Mouse (Mus musculus): ENCODE measurements around the gene Tmem25.

DNA sequence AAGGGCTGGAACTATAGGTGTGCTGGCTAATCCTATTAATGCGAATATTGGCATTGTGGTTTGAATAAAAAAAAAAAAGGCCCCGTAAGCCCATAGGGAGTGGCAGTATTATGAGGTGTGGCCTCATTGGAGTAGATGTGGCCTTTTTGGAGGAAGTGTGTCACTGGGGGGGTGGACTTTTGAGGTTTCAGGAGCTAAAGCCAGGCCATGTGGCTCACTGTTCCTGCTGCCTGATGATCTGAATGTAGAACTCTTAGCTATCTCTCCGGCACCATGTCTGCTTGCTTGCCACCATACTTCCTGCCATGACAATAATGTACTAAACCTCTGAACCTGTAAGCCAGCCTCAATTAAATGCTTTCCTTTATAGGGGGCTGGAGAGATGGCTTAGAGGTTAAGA, 51.8 kb downstream of the Tmem25 start:
- no peak for TF ChIP-seq CTCF (IDR thresholded peaks at IDR 0.05; ENCODE audit: low read depth)
- TF ChIP-seq EP300 (IDR thresholded peaks at IDR 0.05; ENCODE audit: low read depth): no peak

Measured in liver, embryonic 14.5 days (tissue).